Mouse (Mus musculus) thymus, adult 2 months (tissue): Measurements from ENCODE around the gene Usp20. TPM values are rescaled to one million over a fixed set of nuclear protein-coding genes. Genes with fewer than 3 reads are reported as not detected.

ENCODE experiments used
- DNase-seq: peaks from one replicate; pipeline ENCODE4 v3.0.0; 2021
- H3K27ac ChIP-seq: fragments of 200-500 bp; 2 replicates; pipeline ENCODE4 v1.5.1; 2012; ENCODE audit warnings: low read length, control low read depth; ENCODE audit not compliant: control insufficient read depth, insufficient read depth
- H3K27me3 ChIP-seq: fragments of 200-500 bp; 2 replicates; pipeline ENCODE4 v1.6.1; 2012; ENCODE audit warnings: mild to moderate bottlenecking, low read length, moderate library complexity, mixed read lengths; ENCODE audit not compliant: control insufficient read depth, insufficient read depth
- H3K36me3 ChIP-seq: fragments of 200-500 bp; 2 replicates; pipeline ENCODE4 v1.6.1; 2012; ENCODE audit warnings: mild to moderate bottlenecking, low read length, moderate library complexity; ENCODE audit not compliant: control insufficient read depth, insufficient read depth
- H3K4me1 ChIP-seq: fragments of 200-500 bp; replicated peaks from 2 replicates; pipeline ENCODE4 v1.6.1; 2012; ENCODE audit warnings: low read length; ENCODE audit not compliant: control insufficient read depth, insufficient read depth
- H3K4me3 ChIP-seq: fragments of 200-500 bp; 2 replicates; pipeline ENCODE4 v1.5.1; 2012; ENCODE audit warnings: mild to moderate bottlenecking, low read length, control low read depth, moderate library complexity; ENCODE audit not compliant: control insufficient read depth, insufficient read depth
- CTCF ChIP-seq: fragments of 200-500 bp; IDR thresholded peaks from 2 replicates; pipeline ENCODE4 v1.5.1; 2012; ENCODE audit warnings: mild to moderate bottlenecking, control low read depth, low read length, moderate library complexity, borderline replicate concordance; ENCODE audit not compliant: control insufficient read depth, poor library complexity, insufficient read depth; ENCODE audit errors: extremely low read depth
- POLR2A ChIP-seq: fragments of 200-500 bp; IDR thresholded peaks from 2 replicates; pipeline ENCODE4 v1.6.1; 2012; ENCODE audit warnings: mild to moderate bottlenecking, low read length, control low read depth, moderate library complexity; ENCODE audit not compliant: control insufficient read depth, poor library complexity, insufficient read depth; ENCODE audit errors: extremely low read depth
- WGBS: fragments of 180-500 bp; shearing (Covaris S2); methylation state at CpG from one replicate; pipeline ENCODE4 v1.1.7; 2018; 5-methylcytosine and 5-hydroxymethylcytosine counted together
- polyA plus RNA-seq: library from polyadenylated mRNA; depleted of rRNA; stranded (reverse); fragments of >200 nt; gene quantifications from 2 replicates; pipeline ENCODE4 v1.2.3, GENCODE M21; 2012

Usp20 gene
- polyA plus RNA-seq, 1 experiment: 24.9 TPM

DNA sequence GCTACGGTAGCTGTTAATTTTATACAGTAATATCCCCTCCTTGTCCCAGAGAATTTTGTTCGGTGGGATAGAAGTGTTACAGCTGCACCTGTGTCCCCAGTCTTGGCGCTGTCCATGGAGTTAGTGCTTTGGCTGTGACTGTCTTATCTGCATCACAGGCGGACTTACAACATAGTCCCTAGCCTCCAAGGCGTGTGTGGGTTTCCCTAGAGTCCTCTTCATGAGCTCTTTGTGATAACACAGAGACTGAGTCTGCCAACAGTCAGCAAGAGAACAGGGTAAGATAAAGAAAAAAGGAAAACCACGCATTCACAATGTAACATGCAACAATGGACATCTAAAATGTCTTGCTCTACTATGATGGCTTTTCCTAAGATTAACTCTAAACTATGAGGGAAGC is 66.0 kb downstream of the Usp20 start:
- Histone ChIP-seq H3K27ac (no peak overlapping the region), H3K4me1 (no peaks in the 10 kb centered on the region), H3K36me3 (peaks cover 31% of the 10 kb centered on the region), H3K27me3 (no peaks in the 10 kb centered on the region), H3K4me3 (no peak overlapping the region)
- no peak for DNase-seq
- 96% methylated on average over 6 of the region's 6 CpGs for WGBS
- TF ChIP-seq CTCF: no peak
- TF ChIP-seq POLR2A: no peak

DNA sequence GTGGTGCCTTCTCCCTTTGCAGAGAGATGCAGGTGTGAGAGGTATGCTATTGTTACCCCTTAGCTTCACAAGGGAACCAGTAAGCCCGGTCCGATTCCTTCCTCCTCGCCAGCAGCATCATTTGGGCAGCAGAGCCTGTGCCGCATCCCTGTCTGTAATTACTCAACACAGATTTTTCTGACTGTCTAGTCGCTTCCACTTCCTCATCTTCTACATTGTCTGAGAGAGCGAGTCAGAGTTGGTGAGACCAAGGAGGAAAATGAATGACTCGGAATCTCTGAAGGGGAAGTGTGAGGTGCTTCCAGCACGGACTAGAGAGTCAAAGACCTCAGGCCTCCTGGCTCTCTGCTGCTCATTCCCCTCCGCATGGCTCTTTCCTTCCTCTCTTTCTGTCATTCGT is 70.4 kb downstream of the Usp20 start:
- 97% methylated on average over 10 of the region's 10 CpGs for WGBS

DNA sequence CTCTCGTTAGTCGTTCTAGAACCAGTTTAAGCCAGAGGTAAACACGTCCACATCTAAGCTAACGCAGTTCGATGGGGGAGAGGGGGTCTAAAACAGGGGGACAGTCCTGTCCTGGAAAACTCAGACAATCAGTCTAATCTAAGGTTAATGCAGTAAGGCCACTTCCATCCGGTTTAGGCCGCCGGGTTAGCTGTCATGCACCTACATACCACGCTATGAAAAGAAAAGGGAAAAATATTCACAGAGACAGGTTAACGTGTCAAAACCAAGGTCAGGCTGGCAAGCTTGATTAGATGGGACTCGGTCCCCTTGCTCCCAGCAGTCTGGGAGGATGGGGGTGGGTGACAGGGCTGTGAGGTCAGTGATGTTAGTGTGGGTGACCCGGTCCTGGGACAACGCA is 71.3 kb downstream of the Usp20 start:
- peaks cover 75% of the 10 kb centered on the region for H3K36me3 ChIP-seq
- no peak overlapping the region for H3K27ac ChIP-seq
- TF ChIP-seq POLR2A (no peak), CTCF (no peak)
- no peaks in the 10 kb centered on the region for H3K4me1 ChIP-seq
- WGBS: 96% methylated on average over 13 of the region's 13 CpGs
- DNase-seq: no peak
- H3K27me3 ChIP-seq: no peaks in the 10 kb centered on the region
- H3K4me3 ChIP-seq: no peak overlapping the region

More for the DNA sequence above, 70.4 kb downstream of the Usp20 start:
- H3K4me1 ChIP-seq: no peaks in the 10 kb centered on the region
- peaks cover 67% of the 10 kb centered on the region for H3K36me3 ChIP-seq
- no peaks in the 10 kb centered on the region for H3K27me3 ChIP-seq
- no peak overlapping the region for H3K27ac ChIP-seq
- H3K4me3 ChIP-seq: no peak overlapping the region
- DNase-seq: no peak
- TF ChIP-seq CTCF (no peak), POLR2A (no peak)

DNA sequence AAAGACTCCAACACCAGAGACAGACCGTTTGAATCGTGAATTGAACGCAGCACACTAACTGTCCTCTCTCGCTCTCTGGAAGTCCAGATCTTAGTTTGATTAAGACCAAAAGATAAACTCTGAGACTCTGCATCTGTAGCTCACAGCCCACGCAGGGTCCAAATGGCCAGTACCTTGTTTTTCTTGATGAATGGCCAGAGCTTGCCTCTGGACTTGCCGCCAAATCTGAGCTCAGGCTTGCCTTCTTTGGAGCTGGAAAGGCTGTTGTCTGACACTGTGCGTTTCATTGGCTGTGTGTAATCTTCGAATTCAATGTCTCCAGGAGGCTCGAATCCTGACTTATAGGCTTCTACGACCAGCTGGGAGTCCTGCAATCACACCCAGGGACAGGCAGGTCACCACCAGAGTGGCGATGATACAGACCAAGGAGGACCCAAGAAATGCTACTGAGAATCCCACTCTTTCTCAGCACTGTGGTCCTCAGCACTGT is 71.8 kb downstream of the Usp20 start:
- Histone ChIP-seq H3K4me1 (no peaks in the 10 kb centered on the region), H3K36me3 (peaks cover 80% of the 10 kb centered on the region), H3K27ac (no peak overlapping the region), H3K27me3 (no peaks in the 10 kb centered on the region), H3K4me3 (no peak overlapping the region)
- no peak for DNase-seq
- 95% methylated on average over 11 of the region's 11 CpGs for WGBS
- TF ChIP-seq CTCF: no peak
- no peak for TF ChIP-seq POLR2A

DNA sequence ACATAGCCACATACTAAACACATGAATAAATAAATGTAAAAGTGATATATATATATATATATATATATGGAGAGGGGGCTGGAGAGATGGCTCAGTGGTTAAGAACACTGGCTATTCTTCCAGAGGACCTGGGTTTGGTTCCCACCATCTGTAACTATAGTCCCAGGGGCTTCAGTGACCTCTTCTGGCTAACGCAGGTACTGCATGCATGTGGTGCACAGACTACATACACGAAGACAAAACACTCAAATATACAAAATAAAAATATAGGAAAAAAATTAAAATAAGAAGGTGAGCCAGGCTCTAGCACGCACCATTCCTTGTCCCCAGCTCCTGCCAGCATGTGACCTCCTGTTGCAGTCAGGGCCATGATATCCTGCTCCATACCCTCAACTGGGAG is 74.0 kb downstream of the Usp20 start:
- Histone ChIP-seq H3K27me3 (no peaks in the 10 kb centered on the region), H3K4me3 (no peak overlapping the region), H3K4me1 (peaks cover 5% of the 10 kb centered on the region), H3K27ac (no peak overlapping the region), H3K36me3 (peaks cover 67% of the 10 kb centered on the region)
- over 99% methylated on average over 3 of the region's 3 CpGs for WGBS
- no peak for DNase-seq
- TF ChIP-seq POLR2A (no peak), CTCF (no peak)

DNA sequence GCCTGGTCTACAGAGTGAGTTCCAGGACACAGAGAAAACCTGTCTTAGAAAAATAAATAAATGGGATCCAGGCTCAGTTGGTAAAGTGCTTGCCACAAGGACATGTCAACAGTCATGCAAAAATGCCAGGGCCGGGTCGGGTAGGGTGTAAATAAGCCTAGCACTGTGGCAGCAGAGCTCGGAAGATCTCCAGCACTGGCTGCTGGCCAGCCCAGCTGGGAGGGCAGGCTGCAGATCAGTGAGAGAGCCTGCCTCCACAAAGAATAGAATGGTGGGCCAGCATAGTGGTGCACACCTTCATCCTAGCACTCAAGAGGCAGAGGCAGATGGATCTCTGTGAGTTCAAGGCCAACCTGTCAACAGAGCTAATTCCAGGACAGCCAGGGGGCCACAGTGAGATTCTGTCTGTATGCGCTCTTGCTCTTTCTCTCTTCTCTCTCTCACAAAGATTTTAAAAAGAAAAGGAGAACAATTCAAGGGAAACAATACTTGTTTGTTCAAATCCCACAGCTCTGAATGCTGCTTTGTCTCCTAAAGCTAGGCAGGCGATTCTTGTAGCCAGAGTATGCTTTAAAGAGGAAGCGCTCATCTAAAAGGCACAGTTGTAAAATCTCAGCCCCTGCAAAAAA is 75.6 kb downstream of the Usp20 start:
- H3K4me1 ChIP-seq: peaks cover 18% of the 10 kb centered on the region

More for the DNA sequence above, 75.6 kb downstream of the Usp20 start:
- no peak for TF ChIP-seq POLR2A
- no peak for TF ChIP-seq CTCF
- 95% methylated on average over 6 of the region's 6 CpGs for WGBS
- Histone ChIP-seq H3K36me3 (peaks cover 59% of the 10 kb centered on the region), H3K4me3 (no peak overlapping the region), H3K27ac (no peak overlapping the region), H3K27me3 (no peaks in the 10 kb centered on the region)
- DNase-seq: no peak
